Mouse (Mus musculus) layer of hippocampus, adult 9-10 months (tissue): ENCODE data around the gene Birc7.

Experiments
- DNase-seq: peaks from one replicate; pipeline ENCODE4 v3.0.0; 2022; ENCODE audit warnings: low spot score

Gene Birc7

DNA sequence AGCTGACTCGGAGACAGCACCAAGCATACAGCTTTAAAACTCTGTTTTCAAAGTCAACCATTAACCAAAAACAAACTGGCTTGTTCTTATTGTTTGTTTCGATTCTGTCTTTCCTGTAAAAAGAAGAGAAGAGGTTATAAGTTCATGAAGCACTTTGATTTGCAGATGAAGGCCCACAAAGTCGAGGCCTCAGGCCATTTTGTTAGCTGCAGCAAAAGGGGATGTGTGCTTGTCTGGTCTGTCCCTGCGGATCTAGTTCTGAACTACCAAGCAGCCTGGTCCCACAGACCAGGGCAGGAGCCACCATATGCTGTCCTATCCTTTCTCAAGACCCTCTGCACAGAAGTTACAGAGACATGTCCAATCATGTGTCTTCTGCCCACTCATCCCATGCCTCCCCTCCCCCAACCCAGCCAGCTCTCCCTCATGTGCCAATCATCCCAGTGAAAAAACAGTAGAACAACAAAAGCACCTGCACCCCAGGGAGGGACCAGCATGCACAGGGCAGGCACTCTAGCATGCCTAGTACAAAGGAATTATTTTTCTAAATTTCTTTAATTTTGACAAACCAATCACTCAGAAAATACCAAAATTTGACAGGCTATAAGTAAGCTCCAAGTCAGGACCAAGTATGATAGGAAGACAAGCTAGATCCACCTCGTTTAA, 23.1 kb upstream of the Birc7 start:
- DNase-seq, result no peak

DNA sequence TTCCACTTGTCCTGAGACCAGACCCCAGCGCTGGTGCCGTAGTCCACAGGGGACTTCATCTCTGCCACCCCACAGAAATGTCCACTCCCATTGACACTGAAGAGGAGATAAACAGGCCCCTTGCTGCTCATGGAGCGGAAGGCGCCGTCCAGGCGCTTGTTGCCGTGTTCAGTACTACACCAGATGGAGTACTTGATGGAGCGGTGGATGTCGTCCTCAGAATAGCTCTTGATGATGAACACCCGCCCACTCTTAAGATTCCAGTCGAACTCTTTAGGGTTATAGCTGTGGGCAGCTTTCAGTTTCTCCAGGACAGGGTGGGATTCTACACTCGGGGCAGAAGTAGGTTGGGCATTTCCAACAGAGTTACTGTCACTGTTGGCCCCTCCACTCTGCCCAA, 17.9 kb upstream of the Birc7 start:
- no peak for DNase-seq

DNA sequence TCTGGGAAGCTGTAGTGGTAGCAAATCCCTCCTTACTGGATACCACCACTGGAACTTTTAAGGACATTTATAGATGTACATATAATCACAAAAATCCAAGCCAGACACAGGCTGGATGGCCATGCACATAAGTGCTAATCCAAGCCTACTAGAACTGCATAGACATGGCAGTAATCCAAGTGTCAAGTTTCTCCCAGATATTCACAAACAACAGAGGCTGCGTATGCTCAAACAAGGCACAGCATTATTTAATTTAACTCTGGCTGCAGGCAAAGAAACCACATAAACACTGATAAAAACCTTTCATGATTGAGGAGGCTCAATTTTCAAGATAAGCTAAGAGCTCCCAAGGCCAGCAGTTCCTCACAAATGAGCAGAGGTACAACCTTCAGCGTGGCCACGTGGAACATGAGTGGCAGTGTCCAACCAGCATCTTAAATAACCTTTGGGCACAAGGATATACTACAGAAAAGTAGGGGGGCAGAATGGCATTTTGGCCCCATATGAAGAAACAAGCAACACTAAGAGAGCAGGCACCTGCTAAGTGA, 12.9 kb upstream of the Birc7 start:
- DNase-seq, result no peak

DNA sequence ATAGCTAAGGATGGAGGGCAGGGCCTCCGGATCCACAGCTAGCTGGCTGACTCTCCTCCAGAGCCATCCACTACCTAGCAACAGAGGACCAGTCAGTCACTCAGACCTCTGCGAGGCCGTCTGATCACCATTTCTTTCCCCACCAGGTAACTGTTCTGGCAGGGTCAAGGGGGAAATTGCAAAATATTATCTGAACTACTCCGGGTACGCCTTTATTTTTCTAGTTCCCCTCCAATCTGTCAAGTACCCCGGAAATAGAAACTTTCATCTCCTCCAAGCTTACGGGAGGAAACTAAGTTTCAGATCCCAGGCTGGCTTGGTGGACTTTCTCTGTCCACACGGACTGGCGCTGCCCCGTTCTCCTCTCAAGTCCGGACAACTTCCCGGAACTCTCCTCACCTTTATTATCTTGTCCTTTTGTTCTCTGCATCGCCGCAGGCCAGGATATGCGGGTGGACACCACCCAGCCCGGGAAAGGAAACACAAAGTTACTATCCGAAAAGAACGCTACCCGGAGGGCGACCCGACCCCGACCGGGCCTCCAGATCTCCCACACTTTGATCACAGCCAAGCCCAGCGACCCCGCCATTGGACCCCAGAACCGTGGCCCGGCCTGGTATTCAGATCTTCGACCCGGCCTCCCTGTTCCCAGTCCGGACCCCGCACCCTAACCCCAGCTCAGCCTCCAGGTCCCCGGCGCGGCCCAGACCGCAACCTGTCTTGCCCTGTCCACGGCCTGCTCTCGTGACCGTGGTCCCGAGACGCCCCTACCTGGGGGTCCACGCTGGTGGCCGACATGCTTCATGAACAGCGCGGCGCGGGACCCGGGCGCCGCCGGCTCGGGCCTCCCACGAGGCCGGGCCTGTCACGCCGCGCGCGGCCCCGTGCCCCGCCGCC, 8.7 kb upstream of the Birc7 start:
- DNase-seq, result no peak

DNA sequence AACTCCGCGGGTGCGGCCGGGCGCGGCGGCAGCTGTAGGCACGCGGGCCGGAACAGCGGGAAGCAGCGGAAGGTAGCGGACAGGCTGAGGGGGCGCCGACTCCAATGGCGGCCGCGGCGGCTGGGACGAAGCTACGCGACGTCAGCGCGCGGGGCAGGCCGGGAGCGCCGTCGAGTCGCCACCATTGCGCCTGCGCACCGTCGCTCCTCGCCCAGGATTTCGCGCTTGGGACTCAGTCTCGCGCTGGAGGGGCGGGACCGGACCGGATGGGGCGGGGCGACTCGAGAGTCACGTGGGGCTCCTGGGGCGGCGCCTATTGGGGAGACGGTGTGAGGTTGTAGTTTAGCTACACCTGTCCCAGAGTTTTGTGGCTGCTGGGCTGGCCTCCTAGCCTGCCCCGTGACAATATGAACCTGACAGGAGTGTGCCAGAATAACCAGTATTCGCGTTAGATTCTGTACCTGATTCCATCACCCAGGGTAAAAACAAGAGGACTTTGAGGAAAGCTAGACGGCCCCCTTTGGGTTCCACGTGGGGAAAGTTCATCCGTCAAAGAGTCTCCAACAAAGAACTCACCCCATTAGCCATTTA, 7.9 kb upstream of the Birc7 start, which contains the start of gene Ythdf1:
Gene Ythdf1, minus strand, starts transcription at position 140 of the 591 bp plus-strand sequence.
- DNase-seq, result peak; percentile 85

DNA sequence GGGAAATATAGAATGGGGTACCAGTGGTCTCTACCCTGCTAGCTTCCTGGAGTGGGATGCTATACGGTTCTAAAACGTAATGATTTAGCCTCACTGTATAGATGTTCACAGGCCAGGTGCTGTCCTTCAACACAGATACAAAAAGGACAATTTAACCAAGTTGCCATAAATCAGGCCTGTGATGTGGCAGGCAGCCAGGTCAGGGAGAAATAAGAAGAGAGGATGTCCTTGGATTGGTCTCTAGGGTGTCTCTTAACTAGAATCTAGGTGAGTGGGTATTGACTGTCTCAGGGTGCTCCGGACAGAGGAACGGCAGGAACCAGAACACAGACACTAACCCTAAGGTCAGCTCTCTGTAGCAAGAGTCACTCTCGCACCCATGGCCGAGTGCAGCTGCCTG, 6.1 kb upstream of the Birc7 start:
- no peak for DNase-seq

DNA sequence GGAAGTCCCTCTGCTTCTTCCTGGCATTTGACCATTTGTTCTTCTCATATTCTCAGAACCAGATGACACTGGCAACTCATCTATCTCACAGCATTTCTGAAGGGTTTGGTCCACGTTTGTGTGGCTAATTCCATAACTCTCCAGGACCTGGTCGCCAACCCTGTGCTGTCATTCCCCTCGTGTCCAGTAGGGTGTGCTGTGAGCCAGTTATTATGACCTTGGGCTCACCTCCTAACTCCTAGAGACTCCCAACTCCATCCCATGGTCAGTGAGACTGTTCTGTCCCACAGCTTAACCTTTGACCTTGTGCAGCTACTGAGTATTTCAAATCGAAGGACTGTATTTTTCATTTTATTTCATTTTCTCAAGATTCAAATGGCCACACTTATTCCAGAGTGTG, 3.6 kb upstream of the Birc7 start:
- DNase-seq, result peak; percentile 54

DNA sequence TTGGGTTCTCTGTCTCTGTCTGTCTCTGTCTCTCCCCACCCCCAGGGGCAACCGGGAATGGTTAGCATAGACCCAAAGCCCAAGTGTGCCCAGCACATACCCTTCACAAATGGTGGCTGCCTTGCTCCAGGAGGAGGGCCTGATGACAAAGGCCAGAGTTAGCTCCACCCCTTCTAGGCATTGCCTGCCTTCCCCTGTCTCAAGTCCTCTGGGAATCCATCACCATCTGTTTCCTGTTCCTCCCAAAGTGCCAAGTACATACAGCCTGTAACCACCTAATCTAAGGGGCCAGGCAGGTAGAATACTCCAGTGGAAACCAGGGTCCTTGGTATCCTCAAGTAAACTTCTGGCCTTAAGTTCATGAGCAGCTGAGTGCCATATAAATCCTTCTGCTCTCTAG, 3.6 kb downstream of the Birc7 start:
- no peak for DNase-seq

DNA sequence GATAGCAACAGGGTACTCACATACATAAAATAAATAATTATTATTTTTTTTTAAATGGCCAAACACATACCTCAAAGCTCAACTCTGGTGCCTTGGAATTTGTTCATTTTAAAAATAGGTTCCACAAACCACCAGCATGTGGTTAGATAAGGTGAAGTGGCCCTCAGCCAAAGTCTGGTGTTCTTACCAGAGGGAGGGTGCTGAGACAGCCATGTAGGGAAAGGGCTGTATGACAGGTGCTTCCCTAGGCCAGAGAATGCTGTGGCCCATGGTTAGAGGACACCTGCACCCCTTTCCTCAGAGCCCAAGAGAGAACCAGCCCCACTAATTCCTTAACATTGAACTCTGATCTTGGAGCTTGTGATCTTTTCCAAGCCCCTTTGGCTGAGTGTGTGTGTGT, 11.4 kb downstream of the Birc7 start:
- no peak for DNase-seq

DNA sequence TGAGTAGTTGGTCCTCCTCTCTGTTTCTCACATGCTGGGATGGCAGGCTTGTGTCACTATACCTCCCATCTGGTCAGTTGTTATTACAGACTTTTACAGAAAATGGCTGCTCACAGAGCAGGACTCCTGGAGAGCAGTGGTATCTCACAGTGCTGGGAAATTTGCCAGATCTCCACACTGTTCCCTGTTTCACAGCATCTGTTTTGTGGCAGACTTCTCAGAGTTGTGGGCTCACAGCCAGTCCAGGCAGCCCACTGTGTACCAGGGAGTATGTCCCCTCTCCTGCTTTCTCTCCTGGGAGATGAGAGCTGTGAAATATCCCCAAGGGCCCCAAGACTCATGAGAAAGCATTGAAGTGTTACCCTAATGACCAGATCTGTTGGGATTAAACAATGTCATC, 13.0 kb downstream of the Birc7 start:
- DNase-seq, result no peak

DNA sequence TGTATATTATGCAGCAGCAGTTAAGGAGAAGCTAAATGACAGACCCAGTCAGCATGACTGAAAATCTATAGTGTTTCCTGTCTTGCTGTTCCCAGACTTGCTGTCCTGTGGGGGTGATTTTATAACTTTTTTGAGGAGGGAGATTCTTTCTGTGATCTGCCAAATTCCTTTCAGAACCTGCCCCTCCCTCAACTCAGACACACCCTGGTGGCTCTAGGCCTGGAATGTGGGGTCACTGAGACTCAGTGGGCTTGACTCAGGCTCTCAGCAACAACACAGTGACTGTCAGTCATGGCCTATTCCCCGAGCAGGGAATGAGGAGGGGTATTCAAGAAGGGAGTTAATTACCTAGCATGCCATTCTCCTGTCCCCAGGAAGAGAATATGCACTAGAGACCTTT, 21.1 kb downstream of the Birc7 start:
- DNase-seq, result no peak

DNA sequence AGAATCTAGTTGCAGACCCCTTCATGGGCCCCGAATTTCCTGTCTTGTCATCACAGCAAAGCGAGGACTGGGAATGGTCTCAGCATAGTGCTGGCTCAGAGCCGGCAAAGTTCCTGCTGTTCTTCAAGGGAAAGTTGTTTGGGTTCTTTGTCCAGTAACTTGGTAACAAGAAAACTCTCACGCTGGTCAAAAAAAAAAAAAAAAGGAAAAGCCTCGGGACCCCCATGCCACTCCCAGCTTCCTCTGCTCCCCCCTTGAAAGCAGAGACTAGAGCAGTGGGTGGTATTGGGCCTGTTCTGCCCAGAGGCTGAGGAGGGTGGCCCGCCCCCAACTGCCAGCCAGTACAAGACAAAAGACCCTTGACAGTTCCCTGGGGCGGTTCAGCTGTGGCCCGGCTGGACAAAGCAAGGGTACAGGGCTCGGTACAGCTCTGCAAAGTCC, 23.9 kb downstream of the Birc7 start:
- no peak for DNase-seq

DNA sequence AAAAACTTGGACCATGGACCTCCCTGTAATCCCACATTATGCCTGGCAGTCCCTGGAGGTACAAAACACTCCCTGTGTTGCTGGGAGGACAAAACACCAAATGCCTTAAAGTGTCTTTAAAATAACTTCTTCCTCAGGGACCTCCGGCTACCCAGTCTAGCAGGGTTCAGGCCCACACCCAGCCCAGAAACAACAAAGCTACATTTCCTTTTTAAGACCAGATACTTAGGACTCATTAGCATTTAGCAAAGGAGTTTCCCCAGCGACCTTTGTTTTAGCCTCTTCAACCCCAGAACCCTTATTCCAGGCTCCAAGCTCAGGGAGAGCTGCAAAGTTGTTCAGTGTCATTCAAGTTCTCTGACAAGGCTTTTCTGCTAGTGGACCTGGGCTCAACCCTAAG, 24.8 kb downstream of the Birc7 start:
- no peak for DNase-seq

DNA sequence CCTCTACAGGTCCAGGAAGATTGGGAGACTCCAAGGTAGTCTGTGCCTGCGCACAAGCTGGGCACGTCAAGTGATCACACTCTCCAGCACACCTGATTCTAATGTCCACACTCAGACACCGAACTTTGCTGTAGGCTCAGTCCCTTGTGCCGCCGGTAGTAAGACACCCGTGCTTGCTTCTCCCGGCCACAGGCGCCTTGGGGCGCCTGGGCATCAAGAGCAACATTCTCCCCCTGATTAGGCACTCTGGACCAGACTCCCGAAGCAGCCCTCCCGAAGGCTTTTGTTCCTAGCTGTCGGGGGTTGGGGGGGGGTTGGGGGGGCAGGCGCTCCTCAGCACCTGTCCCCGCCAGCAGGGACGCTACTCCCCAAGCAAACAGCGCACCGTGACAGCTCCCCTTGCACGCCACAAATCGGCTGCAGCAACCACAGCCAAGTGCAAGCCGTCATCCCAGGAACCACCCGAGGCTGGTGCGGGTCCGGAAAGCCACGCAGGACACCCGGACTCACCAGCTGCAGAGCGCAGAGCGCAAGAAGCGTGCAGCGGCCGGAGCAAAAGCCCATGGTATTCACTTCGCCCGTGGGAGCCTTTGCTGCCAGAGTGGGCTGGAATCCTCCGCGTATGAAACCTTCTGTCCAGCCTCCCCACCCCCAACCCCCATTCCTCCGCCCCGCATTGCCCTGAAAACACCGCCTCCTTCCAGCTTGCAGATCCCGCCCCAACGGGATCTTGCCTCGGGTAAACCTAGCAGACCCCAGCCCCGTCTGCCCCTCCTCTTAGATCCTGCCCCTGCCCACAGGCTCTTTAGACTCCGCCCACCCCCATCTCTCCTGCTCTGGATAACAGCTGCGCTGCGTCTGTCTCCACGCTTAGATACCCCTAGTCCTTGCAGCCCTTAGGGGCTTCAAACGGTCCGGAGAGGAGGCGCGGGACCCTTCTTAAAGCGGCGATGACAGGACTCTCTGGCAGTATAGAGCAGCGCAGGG, 25.5 kb downstream of the Birc7 start, which contains the start of gene Nkain4:
Gene Nkain4, minus strand, starts transcription at position 639 of the 987 bp plus-strand sequence.
- DNase-seq, result no peak

DNA sequence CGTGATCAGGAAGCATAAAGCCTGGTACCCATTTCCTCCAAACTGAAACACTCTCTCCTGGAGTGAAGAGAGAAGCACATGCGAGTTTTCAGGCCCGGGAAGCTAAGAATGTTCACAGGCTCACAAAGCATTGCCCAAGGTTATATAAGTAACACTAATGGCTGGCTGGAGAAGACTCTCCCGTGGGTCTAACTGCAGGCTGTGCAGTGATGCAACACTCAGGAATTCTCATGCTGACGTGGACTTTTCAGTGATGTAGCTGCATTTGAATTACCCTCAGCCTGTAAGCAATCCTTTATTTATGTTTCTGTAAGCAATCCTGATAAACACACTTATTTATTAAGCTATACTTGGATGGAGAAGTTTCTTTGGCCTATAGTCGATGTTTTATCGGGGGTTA, 30.8 kb downstream of the Birc7 start:
- DNase-seq, result no peak

DNA sequence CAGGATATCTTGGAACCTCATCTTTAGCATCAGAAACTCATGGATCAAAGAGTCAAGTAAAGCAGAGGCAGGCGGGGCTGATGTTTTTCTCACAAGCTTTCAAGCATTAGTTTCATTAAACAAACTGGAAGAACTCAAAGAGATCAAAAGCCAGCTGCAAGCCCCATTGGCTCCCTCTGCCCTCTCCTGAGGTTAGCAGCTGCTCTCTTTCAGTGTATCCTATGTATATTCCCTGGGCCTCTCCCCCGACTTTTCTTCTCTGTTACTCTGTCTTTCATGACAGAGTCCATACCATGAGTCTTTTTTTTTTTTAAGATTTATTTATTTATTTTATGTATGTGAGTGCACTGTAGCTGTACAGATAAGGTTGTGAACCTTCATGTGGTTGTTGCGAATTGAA, 31.4 kb downstream of the Birc7 start:
- DNase-seq, result no peak

DNA sequence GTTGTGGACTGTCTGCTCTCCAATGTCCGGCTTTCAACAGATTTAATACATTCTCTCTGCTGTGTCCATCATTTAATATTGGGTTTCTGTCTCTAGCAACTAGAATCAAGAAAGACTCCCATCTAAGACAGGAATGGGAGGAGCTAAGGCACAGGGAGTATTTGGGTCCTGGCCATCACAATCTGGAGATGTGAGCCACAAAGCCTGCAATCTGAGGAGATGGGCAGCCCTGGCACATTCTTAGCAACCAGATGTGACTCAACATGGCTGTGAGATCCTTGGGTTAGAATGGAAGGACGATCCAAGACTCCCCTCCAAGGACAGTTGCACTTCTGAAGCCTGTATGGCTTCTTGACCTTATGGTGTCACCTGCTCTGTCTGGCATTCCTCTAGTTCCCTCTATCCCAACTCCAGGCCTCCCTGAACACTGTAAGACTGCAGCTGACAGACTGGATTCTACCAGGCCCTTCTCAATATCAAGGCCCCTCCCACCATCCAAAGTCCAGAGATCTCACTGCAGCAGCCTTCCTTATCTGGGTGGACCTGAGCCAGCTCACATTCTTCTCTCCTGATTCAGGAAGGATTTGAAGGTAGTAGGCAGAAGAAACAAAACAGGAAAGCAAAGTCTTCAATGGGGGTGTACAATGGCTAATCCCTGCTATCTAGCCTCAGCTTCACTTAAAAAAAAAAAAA, 33.9 kb downstream of the Birc7 start:
- no peak for DNase-seq

DNA sequence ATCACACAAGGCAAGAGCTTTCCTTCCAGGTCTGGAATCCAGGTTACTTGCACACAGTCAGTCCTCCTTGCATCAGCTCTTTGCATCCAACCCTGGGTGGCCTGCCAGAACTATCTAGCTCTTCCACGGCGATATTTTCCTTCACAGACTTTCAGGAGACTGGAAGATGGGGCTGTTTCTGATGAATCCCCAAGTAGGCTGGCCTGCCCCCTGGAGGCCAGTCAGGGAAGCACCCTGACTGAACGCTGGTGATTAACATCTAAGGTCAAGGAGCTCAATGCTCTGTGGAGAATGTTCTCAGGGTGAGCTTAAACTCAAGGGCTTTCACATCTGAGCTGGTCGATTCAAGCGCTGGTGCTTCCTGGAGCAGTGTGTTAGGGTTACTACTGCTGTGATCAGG, 35.1 kb downstream of the Birc7 start:
- peak; percentile 71 for DNase-seq

DNA sequence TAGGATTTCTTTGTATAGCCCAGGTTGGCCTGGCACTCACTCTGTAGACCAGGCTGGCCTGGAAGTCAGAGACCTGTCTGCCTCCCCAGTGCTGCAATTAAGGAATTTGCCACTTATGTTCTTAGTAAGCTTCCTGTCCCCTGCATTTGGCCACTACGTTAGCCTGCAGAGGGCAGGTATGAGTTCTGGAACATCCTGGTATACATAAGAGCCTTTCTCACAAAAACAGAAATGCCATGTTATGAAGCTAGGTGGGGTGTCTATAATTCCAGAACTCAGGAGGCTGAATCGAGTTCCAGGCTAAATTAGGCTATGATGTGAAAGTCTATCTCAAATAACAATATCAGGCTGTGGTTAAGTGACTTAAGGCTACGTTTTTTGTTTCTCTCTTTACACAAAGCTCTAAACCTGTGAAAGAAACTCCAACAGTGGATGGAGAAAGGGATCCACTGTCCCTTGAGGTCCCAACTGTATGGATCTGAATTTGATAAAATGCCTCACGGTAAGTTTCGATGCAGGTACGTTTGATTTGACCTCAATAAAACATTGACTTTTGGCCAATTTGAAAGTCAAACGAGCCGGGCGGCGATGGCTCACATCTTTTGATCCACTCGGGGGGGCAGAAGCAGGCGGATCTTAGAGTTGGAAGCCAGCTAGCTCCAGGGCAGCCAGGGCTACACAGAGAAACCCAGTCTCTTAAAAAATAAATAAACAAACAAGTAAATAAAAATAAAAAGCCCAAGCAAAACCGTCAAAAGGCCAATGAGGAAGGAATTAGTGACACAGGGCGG, 37.5 kb downstream of the Birc7 start:
- DNase-seq, result no peak
